Mouse (Mus musculus): ENCODE data around the gene Ahnak2.

Gene Ahnak2

DNA sequence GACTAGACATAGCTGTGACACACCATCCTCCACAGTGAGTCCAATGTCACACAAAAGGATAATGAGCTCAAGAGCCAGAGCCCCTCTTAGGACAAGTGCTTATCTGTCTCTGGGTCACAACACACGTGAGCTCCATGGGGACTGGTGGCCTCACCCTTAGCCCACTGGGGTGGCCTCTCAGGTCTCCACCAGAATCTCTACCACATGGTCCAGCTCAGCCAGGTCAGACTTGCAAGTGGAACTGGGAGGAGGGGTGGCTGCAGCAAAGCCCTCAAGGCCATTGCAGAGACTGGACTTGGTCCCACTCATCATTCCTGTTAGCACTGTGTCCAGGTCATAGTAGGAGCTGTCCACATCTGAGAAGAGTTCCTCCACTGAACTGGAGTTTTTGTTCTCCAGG is 18.8 kb upstream of the Ahnak2 start:
- no peak for DNase-seq (ENCODE audit: low read depth, low spot score)

- no peak for DNase-seq (ENCODE audit: low read depth, low spot score)
Measured at GRCm38 (mm10) chr12:112820401-112820999, 18.0 kb upstream of the Ahnak2 start.

DNA sequence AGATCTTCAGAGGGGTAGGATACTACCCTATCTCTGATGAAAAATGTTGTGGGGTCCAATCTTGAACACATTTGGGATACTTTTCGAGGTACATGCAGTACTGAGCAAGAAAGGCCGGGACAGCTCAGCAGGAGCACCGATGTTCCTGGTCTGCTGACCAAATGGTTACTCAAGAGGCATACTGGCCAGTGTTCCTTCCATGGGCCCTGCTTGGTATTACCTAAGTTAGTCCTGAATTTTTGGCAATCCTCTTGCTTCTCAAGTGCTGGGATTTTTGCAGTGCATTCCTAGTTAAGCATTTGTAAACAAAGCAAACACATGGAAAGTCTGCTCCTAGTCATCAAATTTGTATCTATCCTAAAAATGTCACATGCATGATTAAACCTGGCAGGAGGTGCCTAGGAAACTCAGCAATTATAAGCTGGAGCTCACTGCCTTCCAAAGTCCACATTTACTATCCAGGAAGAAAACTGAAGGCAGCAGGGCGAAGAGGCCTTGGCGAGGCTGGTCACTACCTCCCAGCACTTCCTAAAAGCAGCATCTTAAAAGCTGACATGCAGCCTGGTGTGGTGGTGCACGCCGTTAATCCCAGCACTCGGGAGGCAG is 16.7 kb upstream of the Ahnak2 start:
- DNase-seq (ENCODE audit: low read depth, low spot score), result no peak

DNA sequence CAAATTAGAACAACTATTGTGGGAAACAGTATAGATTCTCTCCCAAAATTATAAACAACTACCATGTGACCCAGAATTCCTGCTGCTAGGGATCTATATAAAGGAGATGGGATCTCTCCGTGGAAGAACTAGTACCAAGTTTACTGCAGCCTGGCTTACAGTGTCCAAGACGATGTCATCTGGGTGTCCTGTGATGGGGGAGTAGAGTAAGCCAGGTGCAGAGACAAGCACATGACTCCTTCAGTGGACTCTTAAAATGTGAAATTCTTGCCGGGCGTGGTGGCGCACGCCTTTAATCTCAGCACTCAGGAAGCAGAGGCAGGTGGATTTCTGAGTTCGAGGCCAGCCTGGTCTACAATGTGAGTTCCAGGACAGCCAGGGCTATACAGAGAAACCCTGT is 14.4 kb upstream of the Ahnak2 start:
- peak; percentile 55 for DNase-seq (ENCODE audit: low read depth, low spot score)

DNA sequence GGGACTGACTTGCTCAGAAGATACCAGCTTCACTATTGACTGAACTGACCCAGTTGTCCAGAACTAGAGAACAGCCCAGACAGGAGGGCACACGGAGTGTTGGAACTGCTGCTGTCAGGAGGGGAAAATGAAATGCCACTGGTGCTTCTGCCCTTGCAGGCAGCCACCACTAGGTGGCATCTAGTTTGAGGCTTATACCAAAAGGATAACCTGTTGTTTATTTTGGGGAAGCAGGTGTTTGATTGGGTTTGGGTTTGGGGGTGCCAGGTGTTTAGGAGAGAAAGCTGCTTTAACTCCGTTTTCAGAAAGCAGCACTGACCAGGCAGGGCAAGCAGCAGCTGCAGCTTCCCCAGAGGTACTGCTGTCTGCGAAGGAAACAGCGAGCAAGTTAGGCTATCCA is 13.8 kb upstream of the Ahnak2 start:
- peak; percentile 90 for DNase-seq (ENCODE audit: low read depth, low spot score)

- DNase-seq (ENCODE audit: low read depth, low spot score), result no peak
Measured at GRCm38 (mm10) chr12:112814682-112815470, 12.4 kb upstream of the Ahnak2 start.

GRCm38 (mm10) chr12:112813370-112813769 is 10.9 kb upstream of the Ahnak2 start:
- no peak for DNase-seq (ENCODE audit: low read depth, low spot score)

DNA sequence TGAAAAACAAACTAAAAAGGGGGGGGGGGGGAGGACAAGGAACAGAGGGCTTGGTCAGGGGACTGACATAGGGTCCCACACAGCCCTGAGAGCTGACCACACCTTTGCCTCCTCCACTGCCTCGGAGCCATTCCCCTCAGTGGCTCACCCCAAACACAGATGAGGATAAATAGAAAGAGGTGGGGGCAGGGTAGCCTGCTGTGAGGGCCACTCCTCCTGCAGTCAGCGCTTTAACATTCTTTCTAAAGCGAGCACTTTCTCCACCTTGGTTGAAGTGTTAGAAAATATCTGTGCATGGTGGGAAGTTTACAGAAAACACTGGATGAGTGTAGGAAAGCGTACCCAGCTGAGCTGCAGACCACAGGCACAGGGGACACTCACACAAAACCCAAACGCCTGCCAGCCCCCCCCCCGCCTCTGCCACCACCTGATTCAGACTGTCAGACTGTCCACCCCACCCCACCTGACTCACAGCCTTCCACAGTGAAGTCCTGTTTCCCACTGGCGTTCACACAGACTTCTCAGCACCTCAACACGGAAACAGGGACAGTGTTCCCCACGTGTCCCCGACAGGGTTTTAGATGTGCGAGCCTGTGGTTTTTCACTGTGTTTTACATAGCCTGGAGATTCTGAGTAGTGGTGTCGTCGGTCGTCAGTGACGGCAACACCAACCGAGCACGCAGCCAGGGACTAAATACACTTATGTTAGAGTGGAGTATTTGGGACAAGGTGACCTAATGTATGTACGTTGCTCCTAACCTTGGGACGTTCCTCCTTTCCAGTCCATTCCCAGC is 7.8 kb upstream of the Ahnak2 start:
- DNase-seq (ENCODE audit: low read depth, low spot score), result no peak

GRCm38 (mm10) chr12:112809641-112810040 is 7.2 kb upstream of the Ahnak2 start:
- DNase-seq (ENCODE audit: low read depth, low spot score), result no peak

DNA sequence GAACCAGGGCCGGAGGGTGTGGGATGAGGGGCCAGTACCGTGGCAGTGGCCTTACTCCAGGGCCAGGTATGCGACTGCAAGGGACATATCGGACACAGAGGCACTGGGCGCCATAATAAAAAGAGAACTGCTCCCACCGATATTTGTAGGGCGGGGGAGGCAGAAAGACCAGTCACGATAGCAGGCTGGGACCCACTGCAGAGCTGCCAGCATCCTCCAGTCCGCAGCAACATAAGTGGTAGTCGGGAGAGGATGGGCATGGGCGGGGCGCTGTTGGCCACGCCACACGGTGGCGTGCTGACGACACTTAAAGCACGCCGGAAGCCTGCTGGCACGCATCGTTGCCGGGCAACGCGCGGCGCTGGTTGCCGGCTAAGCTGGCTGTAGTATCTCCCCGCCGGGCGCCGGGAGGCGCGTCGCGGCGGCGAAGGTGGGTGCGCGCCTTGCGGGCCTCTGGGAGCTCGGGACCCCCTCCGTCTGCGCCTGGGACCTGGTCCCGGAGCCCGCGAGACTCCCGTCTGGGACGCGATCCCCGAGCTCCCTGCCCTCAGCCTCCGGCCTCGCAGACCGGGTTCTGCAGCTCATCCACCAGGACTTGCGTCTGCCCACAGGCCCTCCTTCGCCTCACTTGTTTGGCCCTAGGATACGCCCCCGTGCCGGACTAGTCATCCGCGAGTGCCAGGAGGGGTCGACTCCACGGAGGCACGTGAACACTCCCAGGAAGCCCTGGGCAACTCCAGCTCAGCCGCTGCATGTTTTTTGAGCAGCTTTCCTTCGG is 6.3 kb upstream of the Ahnak2 start, which contains the start of gene Clba1:
Clba1 (plus strand) TSS at position 351 of the 778 bp plus-strand sequence.
- peak; percentile 94 for DNase-seq (ENCODE audit: low read depth, low spot score)

GRCm38 (mm10) chr12:112808212-112808586 is 5.7 kb upstream of the Ahnak2 start:
- no peak for DNase-seq (ENCODE audit: low read depth, low spot score)

GRCm38 (mm10) chr12:112807796-112808195 is 5.3 kb upstream of the Ahnak2 start:
- no peak for DNase-seq (ENCODE audit: low read depth, low spot score)

GRCm38 (mm10) chr12:112806044-112806443 is 3.6 kb upstream of the Ahnak2 start:
- DNase-seq (ENCODE audit: low read depth, low spot score), result no peak

- DNase-seq (ENCODE audit: low read depth, low spot score), result no peak
Measured at GRCm38 (mm10) chr12:112804046-112804445, 1.6 kb upstream of the Ahnak2 start.

DNA sequence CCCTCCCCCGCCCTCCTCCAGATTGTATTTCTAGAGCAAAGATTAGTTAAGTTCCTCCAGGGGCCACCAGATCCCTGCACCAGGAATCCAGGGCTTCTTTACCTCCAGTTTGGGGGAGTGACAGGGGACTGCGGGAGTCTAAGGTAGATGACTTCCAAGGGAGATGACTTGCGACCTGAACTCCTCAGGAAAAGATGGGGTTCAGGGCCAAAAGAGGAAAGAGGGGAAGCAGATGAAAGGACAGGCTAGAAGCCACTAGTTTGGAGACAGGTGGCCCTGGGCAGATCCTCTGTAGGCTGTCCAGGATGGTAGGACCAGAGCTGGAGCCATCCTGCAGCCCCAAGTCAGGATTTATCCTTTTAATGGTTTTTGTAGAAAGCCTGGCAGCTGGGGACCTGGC is 460 bp upstream of the Ahnak2 start:
- no peak for DNase-seq (ENCODE audit: low read depth, low spot score)

DNA sequence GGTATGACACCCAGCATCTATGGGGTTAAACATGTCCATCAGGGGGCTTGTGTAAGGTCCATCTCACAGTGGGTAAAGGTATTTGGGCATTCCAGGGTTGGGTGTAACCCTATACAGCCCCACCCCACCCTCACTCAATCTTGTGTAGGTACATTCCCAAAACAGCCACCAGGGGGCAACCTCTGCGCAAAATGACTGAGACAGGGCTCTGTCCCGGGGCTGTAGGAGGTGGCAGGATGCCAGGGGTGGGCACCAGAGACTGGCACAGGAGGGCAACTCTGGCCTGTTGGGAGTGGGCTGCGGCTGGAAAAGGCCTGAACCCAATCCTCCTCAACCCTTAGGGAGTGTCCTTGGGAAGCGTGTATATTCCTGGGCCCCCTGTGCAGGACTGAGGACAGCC is 2.0 kb downstream of the Ahnak2 start:
- DNase-seq (ENCODE audit: low read depth, low spot score), result peak; percentile 72

DNA sequence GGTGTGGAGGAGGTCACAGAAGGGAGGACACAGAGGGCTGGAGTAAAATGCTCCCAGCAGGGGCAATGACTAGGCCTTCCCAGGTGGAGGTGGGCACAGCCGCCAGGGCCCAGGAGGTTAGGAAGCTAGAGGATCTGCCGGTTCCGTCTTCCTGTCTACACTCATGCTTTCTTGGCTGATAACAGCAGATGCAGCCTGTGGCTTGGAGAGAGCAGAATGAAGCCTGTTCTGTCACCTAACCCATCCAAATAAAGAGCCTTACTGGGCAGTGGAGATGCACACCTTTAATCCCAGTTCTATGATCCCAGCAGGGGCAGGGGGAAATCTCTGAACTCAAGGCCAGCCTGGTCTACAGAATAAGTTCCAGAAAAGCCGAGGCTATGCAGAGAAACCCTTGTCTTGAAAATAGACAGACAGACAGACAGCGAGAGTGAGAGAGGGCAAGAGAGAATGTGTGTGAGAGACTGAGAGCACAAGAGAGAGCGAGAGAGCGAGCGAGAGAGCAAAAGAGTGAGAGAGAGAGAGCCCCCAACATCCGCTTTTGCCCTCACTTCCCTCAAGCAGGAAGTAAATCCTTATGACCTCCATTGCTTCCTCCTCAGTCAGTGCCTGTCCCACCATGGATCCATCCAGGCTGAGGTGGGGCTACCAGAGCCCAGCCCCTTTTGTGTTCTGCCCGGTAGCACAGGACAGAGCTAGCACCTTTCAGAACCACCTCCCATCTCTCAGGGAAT is 3.1 kb downstream of the Ahnak2 start:
- DNase-seq (ENCODE audit: low read depth, low spot score), result no peak

DNA sequence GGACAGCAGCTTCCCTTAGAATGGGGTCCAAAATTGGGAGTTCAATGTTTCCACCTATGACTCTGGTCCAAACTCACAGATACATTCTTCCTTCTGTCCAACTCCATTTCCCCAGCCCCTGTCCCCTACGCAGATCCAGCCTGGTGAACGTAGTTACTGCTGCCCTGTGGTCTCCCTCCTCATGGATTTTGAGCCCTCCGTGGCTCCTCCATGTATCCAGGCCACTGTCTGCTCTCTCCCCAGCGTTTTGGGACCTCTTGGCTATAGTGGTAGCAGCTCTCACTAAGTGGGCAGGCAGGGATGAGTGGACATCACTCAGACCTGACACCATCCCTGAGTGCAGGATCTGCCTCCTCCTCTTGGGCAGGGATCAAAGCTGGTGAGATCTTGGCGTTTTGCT is 3.7 kb downstream of the Ahnak2 start:
- no peak for DNase-seq (ENCODE audit: low read depth, low spot score)

- DNase-seq (ENCODE audit: low read depth, low spot score), result no peak
Measured at GRCm38 (mm10) chr12:112798332-112798681, 4.2 kb downstream of the Ahnak2 start.

DNA sequence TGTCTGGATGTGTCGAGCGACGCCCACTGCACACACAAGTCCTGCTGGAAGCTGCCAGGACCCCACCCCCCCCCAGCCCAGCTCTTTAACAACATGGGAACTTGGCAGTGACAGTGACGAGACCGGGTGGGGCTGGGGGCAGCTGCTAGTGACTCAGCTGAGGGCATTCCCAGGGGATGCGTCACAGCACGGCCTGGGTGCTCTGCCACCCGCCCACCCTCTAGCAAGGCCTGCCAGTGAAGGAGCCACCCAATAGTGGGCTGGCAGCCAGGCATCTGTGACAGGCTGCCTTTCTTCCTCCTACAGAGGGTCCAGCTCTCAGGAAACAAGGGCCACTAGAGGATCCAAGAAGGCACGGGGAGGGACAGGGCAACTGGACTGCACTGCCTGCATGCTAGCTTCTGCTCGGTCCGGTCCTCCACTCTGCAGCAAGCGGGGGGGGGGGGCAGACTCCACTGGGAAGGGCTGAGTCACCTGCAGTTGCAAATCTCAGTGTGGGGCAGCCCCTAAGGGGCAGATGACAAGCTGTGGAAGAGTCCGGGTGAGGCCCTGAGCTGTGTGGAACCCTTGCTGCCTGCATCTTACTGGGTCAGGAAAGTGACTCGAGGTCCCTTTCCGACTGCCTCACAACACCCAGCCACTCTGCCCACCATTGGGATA is 4.7 kb downstream of the Ahnak2 start:
- peak; percentile 34 for DNase-seq (ENCODE audit: low read depth, low spot score)

Measured in A20 (cell line).